Mouse (Mus musculus) liver, embryonic 14.5 days (tissue): ENCODE measurements around the gene Suz12.

Experiments used
- CTCF ChIP-seq: IDR thresholded peaks from 2 replicates; pipeline ENCODE4 v1.5.1; 2016; ENCODE audit warnings: antibody characterized with exemption, low read depth, control low read depth
- EP300 ChIP-seq: IDR thresholded peaks from 2 replicates; pipeline ENCODE4 v1.6.1; 2016; ENCODE audit warnings: antibody characterized with exemption, low read depth

GRCm38 (mm10) chr11:79994271-79994988 lies 1.5 kb downstream of the Suz12 start:
- TF ChIP-seq CTCF, result no peak
- no peak for TF ChIP-seq EP300
